Mouse (Mus musculus): Measurements from ENCODE around the gene Cox7a1. TPM values are rescaled to one million over a fixed set of nuclear protein-coding genes. Genes with fewer than 3 reads are reported as not detected.

The Cox7a1 gene
- total and polyA plus RNA-seq, 3 experiments = 1.6 to 15.2 (median 14.0) TPM

- no peaks in the 10 kb centered on the region for H3K27me3 ChIP-seq (replicated peaks)
- in situ Hi-C loops (cut with MboI; ENCODE audit: low pct_ligation_motif_present, low pct_unique_long_range_greater_than_20kb, low sequenced_read_pairs) = no loop called here
Observed at GRCm38 (mm10) chr7:30136826-30137225, 47.1 kb upstream of the Cox7a1 start.

DNA sequence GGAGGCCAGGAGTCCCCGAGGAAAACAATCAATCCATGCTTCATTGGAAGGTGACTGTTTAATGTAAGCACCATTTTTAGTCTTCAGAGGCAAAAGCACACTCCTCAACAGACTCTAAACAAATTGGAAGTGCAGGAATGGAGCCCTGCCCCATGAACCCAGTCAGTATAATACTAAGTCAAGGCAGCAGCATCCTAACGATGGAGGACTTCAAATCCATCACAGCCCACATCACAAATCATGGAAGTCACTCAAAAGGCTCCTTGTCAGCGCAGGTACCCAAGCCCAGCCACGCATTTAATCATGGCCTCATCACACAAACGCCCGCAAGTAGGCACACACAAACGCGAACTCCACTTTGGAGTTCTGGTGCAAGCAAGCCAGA, 40.8 kb upstream of the Cox7a1 start:
- Histone ChIP-seq H3K27ac (ENCODE audit: insufficient read depth, low read depth) (no peak overlapping the region), H3K9ac (ENCODE audit: insufficient read depth, low read depth) (no peak overlapping the region), H3K79me2 (replicated peaks; ENCODE audit: control insufficient read depth, extremely low read depth, insufficient read depth, poor library complexity, severe bottlenecking) (no peaks in the 10 kb centered on the region), H3K4me2 (ENCODE audit: insufficient read depth, low read depth, poor library complexity, severe bottlenecking) (no peak overlapping the region), H3K9me3 (replicated peaks; ENCODE audit: low read length) (peaks cover 21% of the 10 kb centered on the region), H3K4me1 (ENCODE audit: control insufficient read depth in 1 of 2, insufficient read depth in 2 of 2) (no peaks in the 10 kb centered on the region), H3K4me3 (replicated peaks in 1 of 3; ENCODE audit: low read depth in 2 of 3, low read length in 2 of 3, poor library complexity in 1 of 3) (no peak overlapping the region), H3K36me3 (replicated peaks in 1 of 2; ENCODE audit: control insufficient read depth in 1 of 2, insufficient read depth in 1 of 2, low read length in 1 of 2) (peaks cover 8 to 69% of the 10 kb centered on the region in 2 experiments), H3K27me3 (replicated peaks) (no peaks in the 10 kb centered on the region)
- no peak for DNase-seq (ENCODE audit: extremely low read depth)
- no peak for TF ChIP-seq SMC3 (IDR thresholded peaks at IDR 0.05; ENCODE audit: low read depth, low read length)
- TF ChIP-seq MAFK (IDR thresholded peaks at IDR 0.05; ENCODE audit: insufficient replicate concordance, low read length) = no peak
- TF ChIP-seq CTCF (conservative IDR thresholded peaks at IDR 0.05 in 1 of 2, IDR thresholded peaks at IDR 0.05 in 1 of 2; ENCODE audit: low read depth in 2 of 2, low read length in 2 of 2) = no peak
- no peak for TF ChIP-seq ETS1 (conservative IDR thresholded peaks at IDR 0.05; ENCODE audit: low read depth, low read length)
- no peak for TF ChIP-seq EP300 (IDR thresholded peaks at IDR 0.05; ENCODE audit: low read length)
- TF ChIP-seq E2F4 (IDR thresholded peaks at IDR 0.05; ENCODE audit: insufficient replicate concordance, low read depth, low read length) = no peak
- no peak for TF ChIP-seq JUN (IDR thresholded peaks at IDR 0.05; ENCODE audit: insufficient read depth, low read depth, low read length)
- TF ChIP-seq PAX5 (IDR thresholded peaks at IDR 0.05; ENCODE audit: low read length) = no peak
- in situ Hi-C loops (cut with MboI; ENCODE audit: low pct_ligation_motif_present, low pct_unique_long_range_greater_than_20kb, low sequenced_read_pairs) = no loop called here
- dilution Hi-C loops (cut with MboI; ENCODE audit: extremely low pct_ligation_motif_present, extremely low pct_unique_long_range_greater_than_20kb, low sequenced_read_pairs) = no loop called here

More at GRCm38 (mm10) chr7:30136826-30137225, 47.1 kb upstream of the Cox7a1 start:
- no peak for TF ChIP-seq CHD2 (IDR thresholded peaks at IDR 0.05; ENCODE audit: low read length)
- H3K4me1 ChIP-seq (ENCODE audit: control insufficient read depth in 1 of 2, insufficient read depth in 2 of 2) = peaks cover 0 to 6% of the 10 kb centered on the region in 2 experiments; a peak in 2 of 4 replicates
- no peak overlapping the region for H3K9ac ChIP-seq (ENCODE audit: insufficient read depth, low read depth)
- no peak for DNase-seq (ENCODE audit: extremely low read depth)
- no peak overlapping the region for H3K27ac ChIP-seq (ENCODE audit: insufficient read depth, low read depth)
- no peaks in the 10 kb centered on the region for H3K79me2 ChIP-seq (replicated peaks; ENCODE audit: control insufficient read depth, extremely low read depth, insufficient read depth, poor library complexity, severe bottlenecking)
- H3K4me3 ChIP-seq (replicated peaks in 1 of 3; ENCODE audit: low read depth in 2 of 3, low read length in 2 of 3, poor library complexity in 1 of 3) = no peak overlapping the region
- dilution Hi-C loops (cut with MboI; ENCODE audit: extremely low pct_ligation_motif_present, extremely low pct_unique_long_range_greater_than_20kb, low sequenced_read_pairs) = no loop called here
- H3K9me3 ChIP-seq (replicated peaks; ENCODE audit: low read length) = peaks cover 29% of the 10 kb centered on the region
- H3K36me3 ChIP-seq (replicated peaks in 1 of 2; ENCODE audit: control insufficient read depth in 1 of 2, insufficient read depth in 1 of 2, low read length in 1 of 2) = peaks cover 39 to 87% of the 10 kb centered on the region in 2 experiments
- H3K4me2 ChIP-seq (ENCODE audit: insufficient read depth, low read depth, poor library complexity, severe bottlenecking) = no peak overlapping the region

DNA sequence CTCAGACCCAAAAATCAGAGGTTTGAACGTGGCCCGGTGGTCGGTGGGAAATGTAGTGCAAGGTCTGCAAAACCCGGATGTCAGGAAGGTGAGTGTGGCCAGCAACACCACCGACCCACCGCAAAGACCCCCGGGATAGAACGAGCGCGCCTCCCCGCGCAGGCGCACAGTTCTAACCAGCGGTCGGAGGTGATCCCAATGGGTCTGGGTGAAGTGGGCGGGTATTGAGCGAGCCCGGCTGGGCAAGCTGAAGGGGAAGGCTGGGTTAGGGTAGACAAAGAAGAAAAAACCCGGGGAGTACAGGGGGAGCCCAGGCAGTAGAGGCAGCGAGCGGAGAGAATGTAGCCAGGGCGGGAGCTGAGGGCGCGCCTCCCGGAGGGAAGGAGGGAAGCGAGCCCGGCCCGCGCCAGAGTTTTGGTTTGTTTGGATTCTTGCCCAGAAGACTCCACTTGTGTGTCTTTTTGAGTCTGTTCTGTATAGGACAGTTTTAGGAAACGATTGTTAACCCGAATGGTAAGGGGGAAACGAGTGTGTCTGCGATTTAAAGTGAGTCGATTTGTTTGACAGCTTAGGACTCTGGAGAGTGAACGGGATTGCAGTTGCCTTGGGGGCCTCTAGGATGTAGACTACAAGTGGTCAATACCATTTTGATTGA, 40.3 kb upstream of the Cox7a1 start:
- dilution Hi-C loops (cut with MboI; ENCODE audit: extremely low pct_ligation_motif_present, extremely low pct_unique_long_range_greater_than_20kb, low sequenced_read_pairs) (no loop called here), in situ Hi-C loops (cut with MboI; ENCODE audit: low pct_ligation_motif_present, low pct_unique_long_range_greater_than_20kb, low sequenced_read_pairs) (no loop called here)
- Histone ChIP-seq H3K4me1 (ENCODE audit: control insufficient read depth in 1 of 2, insufficient read depth in 2 of 2) (no peaks in the 10 kb centered on the region), H3K36me3 (replicated peaks in 1 of 2; ENCODE audit: control insufficient read depth in 1 of 2, insufficient read depth in 1 of 2, low read length in 1 of 2) (peaks cover 10 to 69% of the 10 kb centered on the region in 2 experiments), H3K4me2 (ENCODE audit: insufficient read depth, low read depth, poor library complexity, severe bottlenecking) (no peak overlapping the region), H3K9ac (ENCODE audit: insufficient read depth, low read depth) (no peak overlapping the region), H3K79me2 (replicated peaks; ENCODE audit: control insufficient read depth, extremely low read depth, insufficient read depth, poor library complexity, severe bottlenecking) (no peaks in the 10 kb centered on the region), H3K9me3 (replicated peaks; ENCODE audit: low read length) (peaks cover 23% of the 10 kb centered on the region), H3K27ac (ENCODE audit: insufficient read depth, low read depth) (no peak overlapping the region), H3K27me3 (replicated peaks) (no peaks in the 10 kb centered on the region), H3K4me3 (replicated peaks in 1 of 3; ENCODE audit: low read depth in 2 of 3, low read length in 2 of 3, poor library complexity in 1 of 3) (no peak overlapping the region)
- TF ChIP-seq RAD21 (IDR thresholded peaks at IDR 0.05; ENCODE audit: low read depth, low read length) (no peak), RCOR1 (conservative IDR thresholded peaks at IDR 0.05; ENCODE audit: low read depth, low read length) (no peak), NRF1 (IDR thresholded peaks at IDR 0.05; ENCODE audit: low read depth, low read length) (no peak), KAT2A (IDR thresholded peaks at IDR 0.05; ENCODE audit: insufficient replicate concordance, low read length) (no peak), NELFE (IDR thresholded peaks at IDR 0.05; ENCODE audit: low read depth, low read length) (no peak), CTCF (conservative IDR thresholded peaks at IDR 0.05 in 1 of 2, IDR thresholded peaks at IDR 0.05 in 1 of 2; ENCODE audit: low read depth in 2 of 2, low read length in 2 of 2) (no peak), JUND (conservative IDR thresholded peaks at IDR 0.05; ENCODE audit: low read depth, low read length) (no peak), CHD2 (IDR thresholded peaks at IDR 0.05; ENCODE audit: low read length) (no peak), HCFC1 (IDR thresholded peaks at IDR 0.05; ENCODE audit: low read depth, low read length) (no peak), USF1 (IDR thresholded peaks at IDR 0.05; ENCODE audit: low read depth, low read length) (no peak), MAZ (IDR thresholded peaks at IDR 0.05; ENCODE audit: low read depth, low read length) (no peak), TBP (conservative IDR thresholded peaks at IDR 0.05; ENCODE audit: low read depth, low read length) (no peak), IRF4 (IDR thresholded peaks at IDR 0.05; ENCODE audit: low read depth, low read length) (no peak), E2F4 (IDR thresholded peaks at IDR 0.05; ENCODE audit: insufficient replicate concordance, low read depth, low read length) (no peak), USF2 (conservative IDR thresholded peaks at IDR 0.05; ENCODE audit: low read depth, low read length) (no peak), SMC3 (IDR thresholded peaks at IDR 0.05; ENCODE audit: low read depth, low read length) (no peak), BHLHE40 (IDR thresholded peaks at IDR 0.05; ENCODE audit: low read depth, low read length) (no peak)
- DNase-seq (ENCODE audit: extremely low read depth) = no peak
